Mouse (Mus musculus) kidney, adult 11 months (tissue): ENCODE measurements around the gene Phc2.

Experiments used
- DNase-seq: peaks from one replicate; pipeline ENCODE4 v3.0.0; 2022

Phc2 gene

DNA sequence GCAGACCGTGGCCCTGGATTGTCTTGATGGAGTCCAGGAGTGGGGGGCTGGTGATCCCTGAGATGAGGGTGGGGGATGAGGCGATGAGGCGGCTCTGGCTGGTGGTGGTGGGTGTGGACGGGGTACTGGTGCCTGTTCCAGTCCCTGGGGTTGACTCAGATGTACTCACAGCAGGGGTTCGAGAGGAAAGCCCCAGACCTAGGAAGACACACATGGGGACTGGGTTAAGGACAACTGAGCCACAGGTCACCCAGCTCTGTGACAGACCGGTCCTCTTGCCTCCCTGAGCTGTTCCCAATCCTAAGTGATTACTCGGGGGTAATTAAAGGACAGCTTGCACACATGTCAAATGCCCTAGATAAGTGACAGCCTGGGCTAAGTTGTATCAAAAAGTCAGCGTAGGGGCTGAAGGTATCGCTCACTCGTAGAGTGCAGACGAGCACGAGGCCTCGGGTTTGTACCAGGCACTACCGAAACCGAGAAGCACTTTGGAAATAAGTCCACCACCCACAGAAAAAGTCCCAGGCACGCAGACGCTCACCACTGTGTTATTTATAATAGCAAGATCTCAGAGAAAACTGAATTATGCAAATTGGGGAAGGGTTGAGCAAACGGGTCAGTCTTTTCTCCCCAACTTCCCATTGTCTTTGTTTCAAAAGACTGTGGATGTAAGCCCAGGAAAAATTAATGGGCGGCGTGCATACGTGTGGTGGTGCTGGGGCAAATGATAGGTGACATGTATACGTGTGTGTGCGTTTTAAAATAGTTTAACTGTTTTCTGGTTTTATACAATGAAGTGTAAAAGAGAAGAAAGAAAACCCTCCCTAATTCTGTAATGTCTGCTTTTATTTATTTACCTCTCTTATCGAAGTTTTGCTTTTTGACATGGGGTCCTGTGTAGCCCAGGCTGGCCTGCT, 132.8 kb downstream of the Phc2 start:
- DNase-seq: no peak

- no peak for DNase-seq
These were observed 133.6 kb downstream of the Phc2 start for GRCm38 (mm10) chr4:128788108-128788507.

GRCm38 (mm10) chr4:128789646-128790045, 135.1 kb downstream of the Phc2 start:
- peak; percentile 63 for DNase-seq

DNA sequence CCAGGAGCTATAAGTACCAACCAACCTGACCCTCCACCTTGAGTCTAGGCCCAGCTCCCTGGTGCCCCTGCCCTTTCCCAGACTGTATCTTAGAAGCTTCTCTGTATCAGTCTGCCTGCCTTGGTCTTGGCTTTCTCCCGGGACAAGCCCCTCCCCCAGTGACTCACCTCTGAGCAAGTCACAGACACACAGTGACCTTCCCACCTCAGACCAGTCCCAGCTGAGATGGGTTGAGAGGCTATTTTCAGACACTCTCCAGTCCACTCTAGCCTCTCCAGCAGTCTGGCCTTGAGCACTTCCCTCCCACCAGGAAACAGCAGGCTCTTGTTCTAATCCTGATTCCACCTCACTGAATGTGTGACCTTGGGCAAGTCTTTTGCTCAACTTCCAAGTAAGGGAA, 139.2 kb downstream of the Phc2 start:
- no peak for DNase-seq

- DNase-seq: peak; percentile 91
These were observed 139.7 kb downstream of the Phc2 start for GRCm38 (mm10) chr4:128794198-128794597.

DNA sequence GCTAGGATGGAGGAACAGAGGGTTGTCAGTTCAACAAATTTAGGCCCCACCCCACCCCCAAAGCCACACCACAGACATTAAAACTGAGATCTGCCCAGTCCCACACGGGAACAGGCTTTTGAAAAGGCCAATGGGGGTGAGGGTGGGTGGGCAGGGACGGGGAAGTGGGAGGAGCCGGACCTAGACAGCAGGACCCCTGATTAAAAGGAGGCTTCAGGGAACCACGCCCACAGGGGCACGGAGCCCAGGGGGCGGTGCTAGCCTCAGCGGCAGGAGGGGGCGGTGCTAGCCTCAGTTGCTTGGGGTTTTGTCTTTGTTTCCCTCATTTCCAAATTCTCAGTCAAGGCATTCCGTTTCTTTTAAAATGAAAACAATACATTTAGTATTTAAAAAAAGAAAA, 141.1 kb downstream of the Phc2 start:
- DNase-seq: no peak

DNA sequence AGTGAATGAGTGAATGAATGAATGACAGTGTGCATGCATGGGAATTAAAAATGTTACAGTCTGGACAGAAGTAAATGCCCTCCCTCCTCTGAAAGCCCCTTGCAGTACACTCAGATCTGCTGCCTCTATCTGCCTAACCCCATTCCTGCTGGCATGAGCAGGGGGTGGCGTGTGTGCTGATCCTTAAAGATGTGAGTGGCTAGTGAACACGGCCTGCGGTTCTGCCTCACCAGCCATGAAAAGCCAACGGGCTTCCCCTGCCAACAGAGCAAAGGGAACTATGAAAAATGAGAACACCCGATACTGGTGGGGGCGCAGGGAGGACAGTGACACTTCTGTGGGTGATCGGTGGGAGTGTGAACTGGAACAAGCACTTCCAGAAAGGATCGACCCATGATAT, 142.3 kb downstream of the Phc2 start:
- no peak for DNase-seq

DNA sequence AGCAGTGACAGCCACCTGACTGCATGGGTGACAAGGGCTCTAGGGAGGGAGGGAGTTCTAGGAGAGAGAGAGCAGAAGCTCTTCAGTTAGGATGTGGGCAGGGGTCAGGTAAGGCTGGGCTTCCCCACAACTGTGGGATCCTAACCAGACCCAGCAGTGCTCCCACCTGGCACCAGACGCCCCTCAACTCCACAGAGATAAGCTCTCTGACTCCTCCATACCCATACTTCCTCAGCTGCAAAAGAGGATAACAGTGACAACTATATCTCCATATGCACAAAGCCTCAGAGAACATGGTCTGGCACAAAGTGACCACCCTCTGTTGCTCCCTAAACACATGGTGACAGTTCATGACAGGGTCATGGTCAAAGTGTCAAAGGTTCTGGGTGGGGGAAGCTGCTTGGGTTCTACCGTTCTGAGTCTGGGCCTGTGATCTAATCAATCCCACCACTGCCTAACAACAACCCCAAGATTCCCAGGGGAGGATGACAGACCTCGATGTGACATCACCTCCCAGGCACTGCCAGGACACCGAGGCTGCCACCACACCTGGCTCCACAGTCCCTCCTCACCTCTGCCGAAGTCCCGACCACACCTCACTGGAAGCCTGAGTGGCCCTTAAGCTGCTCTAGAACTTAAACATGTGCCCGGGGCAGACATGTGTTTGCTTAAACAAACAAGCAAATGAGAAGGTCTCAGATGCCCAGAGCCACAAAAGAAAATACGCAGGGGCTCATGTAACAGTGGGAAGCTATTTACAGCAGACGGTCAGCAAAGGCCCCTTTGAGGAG, 147.4 kb downstream of the Phc2 start:
- no peak for DNase-seq
